Mouse (Mus musculus) cerebellum, adult 2 months (tissue): ENCODE data around the gene Tgds. TPM values are rescaled to one million over a fixed set of nuclear protein-coding genes. Genes with fewer than 3 reads are reported as not detected.
"Not testable (repeated sequence)": the region's sequence is repeated elsewhere in the genome, so short reads cannot be mapped to it uniquely, and the experiment has no call there.

ENCODE experiments used
- DNase-seq, 2 experiments: peaks; one replicate each; pipeline ENCODE4 v3.0.0; 2021
- H3K27ac ChIP-seq: fragments of 200-500 bp; 2 replicates; pipeline ENCODE4 v1.5.1; 2012; ENCODE audit warnings: low read length, control low read depth, inconsistent platforms; ENCODE audit not compliant: insufficient read depth
- H3K27me3 ChIP-seq: fragments of 200-500 bp; 2 replicates; pipeline ENCODE4 v1.6.1; 2012; ENCODE audit warnings: inconsistent platforms, mild to moderate bottlenecking, low read length, moderate library complexity; ENCODE audit not compliant: control insufficient read depth, insufficient read depth
- H3K4me1 ChIP-seq: fragments of 200-500 bp; 2 replicates; pipeline ENCODE4 v1.6.1; 2011; ENCODE audit warnings: low read length; ENCODE audit not compliant: control insufficient read depth, insufficient read depth
- H3K4me3 ChIP-seq: fragments of 200-500 bp; replicated peaks from 2 replicates; pipeline ENCODE3; 2011; ENCODE audit warnings: mild to moderate bottlenecking, low read depth, low read length, control low read depth; ENCODE audit not compliant: insufficient read depth
- CTCF ChIP-seq: fragments of 200-500 bp; IDR thresholded peaks from 2 replicates; pipeline ENCODE4 v1.5.1; 2011; ENCODE audit warnings: low read depth, mild to moderate bottlenecking, control low read depth, low read length, moderate library complexity, borderline replicate concordance; ENCODE audit not compliant: insufficient read depth
- POLR2A ChIP-seq: fragments of 200-500 bp; IDR thresholded peaks from 2 replicates; pipeline ENCODE4 v1.6.1; 2011; ENCODE audit warnings: low read length, control low read depth, borderline replicate concordance; ENCODE audit not compliant: insufficient read depth
- WGBS: fragments of 180-500 bp; shearing (Covaris S2); methylation state at CpG from one replicate; pipeline ENCODE4 v1.1.7; 2018; 5-methylcytosine and 5-hydroxymethylcytosine counted together
- polyA plus RNA-seq: library from polyadenylated mRNA; depleted of rRNA; stranded (reverse); fragments of >200 nt; gene quantifications from 2 replicates; pipeline ENCODE4 v1.2.3, GENCODE M21; 2012

Gene Tgds
- polyA plus RNA-seq, 1 experiment: 9.0 TPM

GRCm38 (mm10) chr14:118168776-118169175 is 36.2 kb upstream of the Tgds start:
- Histone ChIP-seq H3K27ac (no peak overlapping the region), H3K4me3 (no peak overlapping the region), H3K4me1 (no peaks in the 10 kb centered on the region), H3K27me3 (no peaks in the 10 kb centered on the region)
- TF ChIP-seq POLR2A (no peak), CTCF (no peak)
- 96% methylated on average over 4 of the region's 4 CpGs for WGBS
- no peak for DNase-seq

DNA sequence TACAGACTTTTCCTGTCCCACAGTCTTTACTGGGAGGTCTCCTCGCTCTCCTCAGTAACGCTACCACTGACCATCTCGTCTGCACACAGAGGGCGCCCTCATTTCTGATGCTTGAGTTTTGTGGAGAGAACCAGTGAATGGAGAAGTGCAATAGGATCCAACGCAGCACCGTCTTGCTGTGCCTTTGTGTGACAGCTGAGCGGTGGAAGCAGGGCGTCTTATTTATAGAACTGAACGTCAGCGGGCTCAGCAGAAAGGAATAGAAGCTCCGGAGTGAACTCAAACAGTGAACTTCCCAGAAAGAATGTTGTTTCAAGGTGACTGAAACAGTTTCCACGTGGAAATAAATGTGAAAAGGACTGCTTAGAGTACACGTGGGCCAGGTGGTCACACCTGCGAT is 30.1 kb upstream of the Tgds start:
- no peak for DNase-seq
- no peaks in the 10 kb centered on the region for H3K27me3 ChIP-seq
- H3K4me1 ChIP-seq: no peaks in the 10 kb centered on the region; the same call in 1 of the 2 replicates
- no peak overlapping the region for H3K4me3 ChIP-seq
- TF ChIP-seq CTCF (no peak), POLR2A (no peak)
- H3K27ac ChIP-seq: no peak overlapping the region
- WGBS: 43% methylated on average over 14 of the region's 14 CpGs

DNA sequence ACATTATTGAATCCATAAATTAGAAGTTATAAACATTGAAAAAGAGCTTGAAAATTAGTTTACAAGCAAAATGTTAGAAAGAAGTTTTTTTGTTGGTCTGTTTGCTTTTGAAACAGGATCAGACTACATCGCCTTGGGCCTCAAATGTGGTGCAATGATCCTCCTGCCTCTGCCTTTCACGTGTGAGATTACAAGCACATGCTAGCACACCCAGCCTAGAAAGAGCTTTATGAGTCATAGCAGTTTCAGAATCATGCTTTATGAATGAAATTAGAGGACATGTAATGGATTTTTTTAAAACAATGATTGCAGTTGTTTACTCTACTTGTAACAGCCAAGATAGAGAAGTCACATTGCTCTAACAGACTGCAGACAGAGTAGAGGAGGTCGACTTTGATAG is 29.2 kb upstream of the Tgds start:
- H3K4me1 ChIP-seq: no peaks in the 10 kb centered on the region; the same call in 1 of the 2 replicates
- no peak for DNase-seq
- 88% methylated on average over 3 of the region's 3 CpGs for WGBS
- H3K27me3 ChIP-seq: no peaks in the 10 kb centered on the region
- H3K4me3 ChIP-seq: no peak overlapping the region
- TF ChIP-seq POLR2A (no peak), CTCF (no peak)
- H3K27ac ChIP-seq: no peak overlapping the region

DNA sequence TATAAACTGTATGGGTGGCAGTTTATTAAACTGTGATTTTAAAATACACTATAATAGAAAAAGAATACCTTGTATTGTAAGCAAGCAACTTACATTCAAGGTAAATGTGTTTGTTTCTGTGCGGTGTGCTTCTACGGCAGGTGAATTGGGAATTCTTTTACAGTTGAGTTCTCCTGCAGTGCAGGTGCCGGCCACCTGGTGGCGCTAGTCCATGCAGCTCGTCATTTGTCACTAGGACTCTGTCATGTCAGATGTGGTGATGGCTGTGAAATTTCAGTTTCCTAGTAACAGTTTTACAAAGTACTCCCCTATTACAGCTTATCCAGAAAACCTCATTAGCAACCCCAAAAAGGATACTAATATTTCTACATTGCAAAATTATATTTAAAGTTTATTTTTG is 24.6 kb upstream of the Tgds start:
- Histone ChIP-seq H3K27ac (no peak overlapping the region), H3K4me3 (no peak overlapping the region), H3K4me1 (no peaks in the 10 kb centered on the region), H3K27me3 (no peaks in the 10 kb centered on the region)
- peak; percentile 73 for TF ChIP-seq CTCF
- no peak for TF ChIP-seq POLR2A
- WGBS: 23% methylated on average over 5 of the region's 5 CpGs
- DNase-seq: peak; percentile 30 to 45

GRCm38 (mm10) chr14:118156740-118157139 is 24.2 kb upstream of the Tgds start:
- Histone ChIP-seq H3K4me1 (no peaks in the 10 kb centered on the region), H3K27me3 (no peaks in the 10 kb centered on the region), H3K27ac (no peak overlapping the region), H3K4me3 (no peak overlapping the region)
- WGBS: 83% methylated on average over 10 of the region's 10 CpGs
- TF ChIP-seq CTCF: no peak
- TF ChIP-seq POLR2A: no peak
- no peak for DNase-seq

GRCm38 (mm10) chr14:118156056-118156455 is 23.5 kb upstream of the Tgds start:
- not testable (repeated sequence) for H3K4me1 ChIP-seq
- WGBS: 93% methylated on average over 16 of the region's 16 CpGs

GRCm38 (mm10) chr14:118152294-118152651 is 19.7 kb upstream of the Tgds start:
- Histone ChIP-seq H3K4me1 (peaks cover 5% of the 10 kb centered on the region; the same call in 1 of the 2 replicates), H3K4me3 (no peak overlapping the region), H3K27ac (no peak overlapping the region), H3K27me3 (no peaks in the 10 kb centered on the region)
- no peak for DNase-seq
- WGBS: 92% methylated on average over 8 of the region's 8 CpGs
- no peak for TF ChIP-seq POLR2A
- no peak for TF ChIP-seq CTCF

More at GRCm38 (mm10) chr14:118156056-118156455, 23.5 kb upstream of the Tgds start:
- not testable (repeated sequence) for H3K27ac ChIP-seq, H3K27me3 ChIP-seq, H3K4me3 ChIP-seq, DNase-seq

DNA sequence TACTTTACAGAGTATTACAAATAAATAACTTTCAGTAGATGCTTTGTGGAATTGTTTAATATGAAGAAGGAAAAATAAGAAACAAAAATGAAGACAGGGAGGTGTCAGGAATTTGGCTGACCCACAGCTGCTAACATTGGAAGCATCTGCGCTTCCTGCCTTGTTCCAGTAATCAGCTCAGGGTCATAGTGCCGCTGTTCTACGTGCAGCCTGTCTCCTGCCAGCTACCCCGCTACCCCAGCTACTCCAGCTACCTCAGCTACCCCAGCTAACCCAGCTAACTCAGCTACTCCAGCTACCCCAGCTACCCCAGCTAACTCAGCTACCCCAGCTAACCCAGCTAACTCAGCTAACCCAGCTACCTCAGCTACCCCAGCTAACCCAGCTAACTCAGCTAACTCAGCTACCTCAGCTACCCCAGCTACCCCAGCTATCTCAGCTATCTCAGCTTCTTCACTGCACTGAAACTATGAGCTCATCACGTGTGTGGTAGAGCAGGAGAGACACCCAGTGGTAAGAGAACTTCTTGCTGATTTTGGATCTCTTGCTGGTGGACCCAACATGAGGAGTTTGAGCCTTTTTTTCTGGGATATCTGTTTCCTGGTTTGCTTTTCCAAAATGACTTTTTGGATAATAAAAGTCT is 19.2 kb upstream of the Tgds start:
- Histone ChIP-seq H3K27me3 (no peaks in the 10 kb centered on the region), H3K4me3 (no peak overlapping the region), H3K27ac (no peak overlapping the region), H3K4me1 (peaks cover 5% of the 10 kb centered on the region; the same call in 1 of the 2 replicates)
- WGBS: 67% methylated on average over 5 of the region's 5 CpGs
- no peak for DNase-seq
- no peak for TF ChIP-seq POLR2A
- TF ChIP-seq CTCF: peak; percentile 6; the same call in 1 of the 2 replicates
